Mouse (Mus musculus): ENCODE measurements around the gene Frat1. TPM values are rescaled to one million over a fixed set of nuclear protein-coding genes. Genes with fewer than 3 reads are reported as not detected.
"Not testable (repeated sequence)": the region's sequence is repeated elsewhere in the genome, so short reads cannot be mapped to it uniquely, and the experiment has no call there.

The Frat1 gene
- polyA plus RNA-seq, 1 experiment from 2014 or later = 15.4 TPM

DNA sequence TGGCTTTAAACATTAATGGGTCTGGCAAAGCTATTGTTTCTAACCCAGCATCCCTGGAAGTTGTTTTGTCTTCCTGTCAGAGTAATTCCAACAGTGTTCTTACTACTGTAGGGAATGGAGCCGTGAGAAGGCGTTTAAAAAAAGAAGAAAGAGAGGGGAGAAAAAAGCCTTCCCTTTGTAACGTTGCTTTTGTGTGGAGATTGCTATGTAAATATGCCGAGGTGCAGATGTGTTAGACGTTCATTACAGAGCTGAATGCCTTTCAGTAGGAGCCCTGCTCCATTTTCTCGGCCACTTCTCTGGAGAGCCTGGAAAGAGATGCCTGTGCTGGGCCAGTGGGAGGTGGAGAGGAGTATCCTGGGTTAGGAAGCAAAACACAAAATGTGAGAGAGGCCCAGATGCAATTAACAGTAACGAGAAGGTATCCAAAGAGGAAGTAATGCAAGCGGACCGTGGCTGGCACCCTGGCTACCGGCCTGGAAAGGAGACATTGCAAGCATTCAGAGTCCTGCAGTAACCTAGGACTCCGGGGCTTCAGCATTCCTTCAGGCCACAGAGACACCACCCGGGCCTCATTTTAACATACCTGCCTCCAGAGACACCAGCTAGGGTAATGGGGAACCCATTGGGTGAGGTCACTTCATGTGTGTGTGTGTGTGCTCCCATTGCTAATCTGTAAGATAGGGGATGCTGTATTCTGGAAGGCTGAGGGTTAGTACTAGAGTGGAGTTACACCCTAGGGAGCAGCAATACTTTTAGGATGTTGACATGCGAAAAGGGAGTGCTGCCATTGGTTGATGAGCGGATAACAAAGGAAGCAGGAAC, 21.2 kb downstream of the Frat1 start:
- H3K27ac ChIP-seq (ENCODE audit: low read depth) = no peak overlapping the region
- no peak for ATAC-seq (replicated peaks; ENCODE audit: low FRiP score, low TSS enrichment, low read depth)
- H3K36me3 ChIP-seq (ENCODE audit: control insufficient read depth, insufficient read depth, low read length) = no peaks in the 10 kb centered on the region
- H3K9me3 ChIP-seq (ENCODE audit: control insufficient read depth, low read length) = no peaks in the 10 kb centered on the region
- DNase-seq (ENCODE audit: low spot score) = no peak
- 41% methylated on average over 14 of the region's 14 CpGs for WGBS
- H3K9ac ChIP-seq (ENCODE audit: low read length) = no peak overlapping the region
- no peak overlapping the region for H3K4me2 ChIP-seq (ENCODE audit: low read length)
- no peak overlapping the region for H3K4me3 ChIP-seq (ENCODE audit: low read depth, low read length)
- no peaks in the 10 kb centered on the region for H3K27me3 ChIP-seq (replicated peaks; ENCODE audit: control insufficient read depth, insufficient read depth, low read length)
- peaks cover 8% of the 10 kb centered on the region for H3K4me1 ChIP-seq (replicated peaks; ENCODE audit: control insufficient read depth, insufficient read depth, low read length)

DNA sequence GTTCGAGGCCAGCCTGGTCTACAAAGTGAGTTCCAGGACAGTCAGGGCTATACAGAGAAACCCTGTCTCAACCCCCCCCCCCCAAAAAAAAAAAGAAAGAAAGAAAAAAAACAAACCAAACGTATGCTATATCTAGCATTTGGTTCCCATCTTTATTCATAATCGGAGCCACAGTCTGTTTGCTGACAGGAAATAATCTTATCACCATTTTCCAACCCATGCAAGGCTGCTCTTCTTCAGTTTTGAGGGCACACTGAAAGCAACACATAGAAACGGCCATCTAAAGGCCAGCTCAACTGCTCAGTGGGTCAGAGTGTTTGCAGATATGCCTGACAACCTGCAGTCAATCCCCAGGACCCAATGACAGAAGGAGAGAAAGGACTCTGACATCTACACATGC, 22.7 kb downstream of the Frat1 start:
- no peak for DNase-seq (ENCODE audit: low spot score)
- Histone ChIP-seq H3K4me1 (replicated peaks; ENCODE audit: control insufficient read depth, insufficient read depth, low read length) (no peaks in the 10 kb centered on the region), H3K27me3 (replicated peaks; ENCODE audit: control insufficient read depth, insufficient read depth, low read length) (no peaks in the 10 kb centered on the region), H3K4me3 (ENCODE audit: low read depth, low read length) (no peak overlapping the region), H3K9me3 (ENCODE audit: control insufficient read depth, low read length) (no peaks in the 10 kb centered on the region), H3K27ac (ENCODE audit: low read depth) (no peak overlapping the region), H3K36me3 (ENCODE audit: control insufficient read depth, insufficient read depth, low read length) (no peaks in the 10 kb centered on the region), H3K4me2 (ENCODE audit: low read length) (no peak overlapping the region), H3K9ac (ENCODE audit: low read length) (no peak overlapping the region)
- ATAC-seq (replicated peaks; ENCODE audit: low FRiP score, low TSS enrichment, low read depth) = no peak
- 87% methylated on average over 4 of the region's 4 CpGs for WGBS

DNA sequence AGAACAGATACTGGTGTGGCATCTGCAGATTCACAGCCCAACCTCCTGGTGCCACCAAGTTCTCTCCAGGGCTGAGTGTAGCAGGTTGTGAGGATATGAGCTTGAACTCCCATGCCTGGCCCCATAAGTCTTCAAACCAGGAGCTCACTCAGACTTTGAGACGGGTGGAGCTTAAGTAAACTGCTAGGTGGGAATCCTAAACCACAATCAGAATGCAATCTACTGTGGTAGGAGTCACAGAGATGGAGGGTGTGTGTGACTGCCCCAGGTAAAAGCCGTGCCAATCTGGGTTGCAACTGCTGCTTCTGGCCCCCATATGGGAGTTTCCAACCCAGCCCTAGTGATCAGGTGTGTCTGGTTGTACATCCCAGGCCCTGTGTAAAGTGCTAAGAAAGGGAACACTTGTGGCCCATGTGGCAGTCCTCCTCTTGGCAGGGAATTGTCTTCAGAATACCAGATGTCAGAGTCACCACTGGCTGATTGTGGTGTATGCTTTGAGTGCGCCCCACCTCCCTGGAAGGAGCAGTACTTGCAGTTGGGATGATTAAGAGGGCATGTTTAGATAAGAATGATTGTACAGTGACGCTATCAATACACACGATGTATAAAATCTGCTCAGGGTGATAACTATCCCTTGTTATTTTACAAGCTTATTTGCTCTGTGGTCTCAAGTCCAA, 27.5 kb downstream of the Frat1 start:
- ATAC-seq (replicated peaks; ENCODE audit: low FRiP score, low TSS enrichment, low read depth) = peak; percentile 77
- H3K4me2 ChIP-seq (ENCODE audit: low read length) = no peak overlapping the region; the same call in 1 of the 2 replicates

DNA sequence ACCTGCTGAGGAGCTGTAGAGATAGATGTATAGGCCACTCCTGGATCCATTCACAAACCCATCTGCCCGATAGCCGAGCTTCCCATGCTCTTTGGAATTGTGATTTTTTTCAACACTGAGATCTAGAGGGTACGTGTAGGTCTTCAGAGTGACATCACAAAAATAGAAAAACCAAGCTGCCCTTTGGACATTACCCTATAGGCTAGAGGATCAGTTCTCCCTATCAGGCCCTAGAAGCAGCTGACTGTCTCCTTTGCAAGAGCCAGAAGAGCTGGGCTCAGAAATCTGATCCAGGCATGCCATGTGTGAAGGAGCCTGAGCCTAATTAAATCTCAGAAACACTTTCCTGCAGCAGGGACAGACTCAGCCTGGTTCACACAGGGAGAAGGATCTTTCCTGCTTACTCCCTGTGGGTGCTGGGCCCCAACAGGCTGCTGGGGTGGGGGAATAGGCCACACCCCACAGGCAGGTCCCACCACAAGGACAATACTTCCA, 28.1 kb downstream of the Frat1 start:
- Histone ChIP-seq H3K27ac (ENCODE audit: low read depth) (peak overlapping the region; percentile 60; the same call in 1 of the 2 replicates), H3K4me2 (ENCODE audit: low read length) (no peak overlapping the region), H3K4me3 (ENCODE audit: low read depth, low read length) (no peak overlapping the region), H3K9ac (ENCODE audit: low read length) (no peak overlapping the region), H3K4me1 (replicated peaks; ENCODE audit: control insufficient read depth, insufficient read depth, low read length) (no peaks in the 10 kb centered on the region), H3K36me3 (ENCODE audit: control insufficient read depth, insufficient read depth, low read length) (peaks cover 13% of the 10 kb centered on the region), H3K27me3 (replicated peaks; ENCODE audit: control insufficient read depth, insufficient read depth, low read length) (no peaks in the 10 kb centered on the region), H3K9me3 (ENCODE audit: control insufficient read depth, low read length) (no peaks in the 10 kb centered on the region)
- no peak for DNase-seq (ENCODE audit: low spot score)
- ATAC-seq (replicated peaks; ENCODE audit: low FRiP score, low TSS enrichment, low read depth) = no peak
- WGBS = 67% methylated on average over 3 of the region's 3 CpGs

More for the DNA sequence above, 27.5 kb downstream of the Frat1 start:
- whole genome bisulfite sequencing = 66% methylated on average over 5 of the region's 5 CpGs
- peak overlapping the region; percentile 60 for H3K27ac ChIP-seq (ENCODE audit: low read depth)
- peaks cover 7% of the 10 kb centered on the region for H3K36me3 ChIP-seq (ENCODE audit: control insufficient read depth, insufficient read depth, low read length)
- no peaks in the 10 kb centered on the region for H3K4me1 ChIP-seq (replicated peaks; ENCODE audit: control insufficient read depth, insufficient read depth, low read length)
- H3K27me3 ChIP-seq (replicated peaks; ENCODE audit: control insufficient read depth, insufficient read depth, low read length) = no peaks in the 10 kb centered on the region
- H3K9me3 ChIP-seq (ENCODE audit: control insufficient read depth, low read length) = no peaks in the 10 kb centered on the region
- peak; percentile 67 for DNase-seq (ENCODE audit: low spot score)
- no peak overlapping the region for H3K4me3 ChIP-seq (ENCODE audit: low read depth, low read length)
- H3K9ac ChIP-seq (ENCODE audit: low read length) = no peak overlapping the region

DNA sequence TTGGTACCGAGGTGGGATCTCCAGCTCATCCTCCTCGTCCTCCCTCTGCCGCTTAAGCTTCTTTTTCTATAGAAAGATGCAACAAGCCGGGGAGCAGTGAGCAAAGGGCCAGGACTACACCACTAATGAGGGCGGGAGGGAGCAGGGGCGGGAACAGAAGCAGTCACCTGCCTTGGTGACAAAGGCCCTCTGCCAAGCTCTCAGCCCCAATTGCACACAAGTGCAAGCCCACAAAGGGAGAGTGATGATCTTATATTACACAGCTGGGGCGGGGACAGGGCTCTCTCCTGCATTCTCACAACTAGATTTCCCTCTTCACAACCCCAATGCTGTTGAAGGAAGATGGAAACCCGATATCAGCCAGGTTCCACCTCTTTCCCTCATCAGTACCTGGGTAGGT, 36.9 kb downstream of the Frat1 start:
- Histone ChIP-seq H3K36me3 (ENCODE audit: control insufficient read depth, insufficient read depth, low read length) (peaks cover 76% of the 10 kb centered on the region), H3K9me3 (ENCODE audit: control insufficient read depth, low read length) (no peaks in the 10 kb centered on the region), H3K4me3 (ENCODE audit: low read depth, low read length) (no peak overlapping the region), H3K4me2 (ENCODE audit: low read length) (no peak overlapping the region), H3K27me3 (replicated peaks; ENCODE audit: control insufficient read depth, insufficient read depth, low read length) (no peaks in the 10 kb centered on the region), H3K27ac (ENCODE audit: low read depth) (no peak overlapping the region), H3K4me1 (replicated peaks; ENCODE audit: control insufficient read depth, insufficient read depth, low read length) (no peaks in the 10 kb centered on the region), H3K9ac (ENCODE audit: low read length) (no peak overlapping the region)
- 88% methylated on average over 8 of the region's 8 CpGs for WGBS
- DNase-seq (ENCODE audit: low spot score) = no peak
- ATAC-seq (replicated peaks; ENCODE audit: low FRiP score, low TSS enrichment, low read depth) = no peak

DNA sequence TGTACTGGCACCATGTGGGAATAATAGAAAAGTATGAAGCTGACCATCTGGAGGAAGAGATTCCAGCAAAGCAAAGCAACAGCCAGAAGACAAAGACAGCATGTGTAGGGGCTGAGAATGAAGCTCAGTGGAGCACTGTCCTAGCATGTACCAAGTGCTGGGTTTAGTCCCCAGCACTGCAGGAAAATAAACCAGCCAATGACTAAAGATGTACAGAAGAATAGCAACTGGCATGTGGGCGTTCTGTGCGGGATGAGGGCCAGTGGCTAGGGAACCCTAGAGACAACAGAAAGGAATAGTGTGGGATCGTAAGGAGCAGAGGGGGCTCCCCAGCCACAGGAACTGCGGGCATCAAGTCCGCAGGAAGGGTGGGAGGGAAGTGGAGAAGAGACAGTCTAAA, 39.5 kb downstream of the Frat1 start:
- no peaks in the 10 kb centered on the region for H3K27me3 ChIP-seq (replicated peaks; ENCODE audit: control insufficient read depth, insufficient read depth, low read length)
- H3K9me3 ChIP-seq (ENCODE audit: control insufficient read depth, low read length) = no peaks in the 10 kb centered on the region
- no peak for ATAC-seq (replicated peaks; ENCODE audit: low FRiP score, low TSS enrichment, low read depth)
- no peaks in the 10 kb centered on the region for H3K4me1 ChIP-seq (replicated peaks; ENCODE audit: control insufficient read depth, insufficient read depth, low read length)
- no peak overlapping the region for H3K27ac ChIP-seq (ENCODE audit: low read depth)
- H3K4me2 ChIP-seq (ENCODE audit: low read length) = no peak overlapping the region
- no peak overlapping the region for H3K4me3 ChIP-seq (ENCODE audit: low read depth, low read length)
- H3K9ac ChIP-seq (ENCODE audit: low read length) = no peak overlapping the region
- 92% methylated on average over 5 of the region's 5 CpGs for WGBS
- H3K36me3 ChIP-seq (ENCODE audit: control insufficient read depth, insufficient read depth, low read length) = peaks cover 76% of the 10 kb centered on the region
- no peak for DNase-seq (ENCODE audit: low spot score)

DNA sequence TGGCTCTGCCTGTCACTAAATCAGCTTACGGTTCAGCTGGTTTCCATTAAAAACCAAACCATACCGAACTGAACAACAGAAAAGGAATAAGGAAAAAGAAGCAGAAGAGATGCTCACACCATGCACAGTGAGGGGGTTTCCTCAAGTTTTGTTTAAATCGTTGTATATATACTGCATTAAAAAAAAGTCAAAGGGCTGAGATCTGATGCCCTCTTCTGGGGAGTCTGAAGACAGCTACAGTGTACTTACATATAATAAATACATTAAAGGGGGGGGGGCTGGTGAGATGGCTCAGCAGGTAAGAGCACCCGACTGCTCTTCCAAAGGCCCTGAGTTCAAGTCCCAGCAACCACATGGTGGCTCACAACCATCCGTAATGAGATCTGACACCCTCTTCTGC, 40.2 kb downstream of the Frat1 start:
- ATAC-seq (replicated peaks; ENCODE audit: low FRiP score, low TSS enrichment, low read depth); H3K4me3 ChIP-seq (ENCODE audit: low read depth, low read length); DNase-seq (ENCODE audit: low spot score); H3K9ac ChIP-seq (ENCODE audit: low read length); H3K9me3 ChIP-seq (ENCODE audit: control insufficient read depth, low read length); H3K27ac ChIP-seq (ENCODE audit: low read depth); H3K4me1 ChIP-seq (replicated peaks; ENCODE audit: control insufficient read depth, insufficient read depth, low read length); H3K4me2 ChIP-seq (ENCODE audit: low read length); H3K27me3 ChIP-seq (replicated peaks; ENCODE audit: control insufficient read depth, insufficient read depth, low read length): not testable (repeated sequence)
- peaks cover 80% of the 10 kb centered on the region for H3K36me3 ChIP-seq (ENCODE audit: control insufficient read depth, insufficient read depth, low read length)
- WGBS = 79% methylated on average over 5 of the region's 5 CpGs

DNA sequence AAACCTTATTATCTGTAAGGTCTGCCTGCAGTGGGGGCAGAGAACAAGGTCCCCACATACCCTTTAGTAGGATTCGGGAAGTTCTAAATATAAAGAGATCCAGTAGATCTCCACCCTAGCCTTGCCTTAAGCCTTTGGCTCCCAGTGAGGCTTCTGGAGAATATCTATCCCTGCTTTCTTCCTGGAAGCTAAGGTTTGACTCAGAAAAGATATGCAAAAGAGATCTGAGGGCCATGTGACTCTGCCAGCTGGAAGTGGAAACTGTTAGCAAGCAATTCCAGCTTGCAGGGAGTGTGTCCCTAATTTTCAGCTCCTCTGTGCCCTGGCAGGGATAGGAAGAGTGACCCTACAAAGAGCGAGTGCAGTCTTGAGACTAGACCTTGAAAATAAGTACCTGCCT, 42.5 kb downstream of the Frat1 start:
- DNase-seq (ENCODE audit: low spot score) = no peak
- Histone ChIP-seq H3K27me3 (replicated peaks; ENCODE audit: control insufficient read depth, insufficient read depth, low read length) (no peaks in the 10 kb centered on the region), H3K4me3 (ENCODE audit: low read depth, low read length) (no peak overlapping the region), H3K9me3 (ENCODE audit: control insufficient read depth, low read length) (no peaks in the 10 kb centered on the region), H3K9ac (ENCODE audit: low read length) (no peak overlapping the region), H3K4me1 (replicated peaks; ENCODE audit: control insufficient read depth, insufficient read depth, low read length) (no peaks in the 10 kb centered on the region), H3K36me3 (ENCODE audit: control insufficient read depth, insufficient read depth, low read length) (peaks cover 81% of the 10 kb centered on the region), H3K4me2 (ENCODE audit: low read length) (no peak overlapping the region), H3K27ac (ENCODE audit: low read depth) (no peak overlapping the region)
- WGBS = 90% methylated on average over 2 of the region's 2 CpGs
- no peak for ATAC-seq (replicated peaks; ENCODE audit: low FRiP score, low TSS enrichment, low read depth)
